20 mouse cellular contexts compared by ENCODE assay signal in genomic region chr17:57273846-57274245, GRCm38 (mm10). TPM values are rescaled to one million over a fixed set of nuclear protein-coding genes. Genes with fewer than 3 reads are reported as not detected.
DNase-seq lines count a peak whose midpoint lies in the region; ATAC-seq and TF ChIP-seq lines count a peak whose summit lies in the region.
"Had no signal": no experiment of that assay in that cellular context is flagged by ENCODE, and none has a peak within 500 bp of the region (broad histone marks: within the 10 kb centered on the region; RNA-seq: fewer than 3 reads in every experiment).

No protein-coding gene starts in this region.

- H3K27me3 ChIP-seq in embryonic facial prominence, embryonic 14.5 days (replicated peaks; ENCODE audit: control insufficient read depth, insufficient read depth, low read length) = peaks cover 10% of the 10 kb centered on the region
- H3K27me3 ChIP-seq in embryonic facial prominence, embryonic 10.5 days (replicated peaks; ENCODE audit: low read depth, poor library complexity, severe bottlenecking) = peaks cover 55% of the 10 kb centered on the region
- no peaks in the 10 kb centered on the region for H3K27me3 ChIP-seq in megakaryocyte, embryonic 14.5 days (replicated peaks)
- no peaks in the 10 kb centered on the region for H3K27me3 ChIP-seq in stomach, postnatal 0 days (ENCODE audit: control insufficient read depth, insufficient read depth, low read length)

- no peak overlapping the region for H3K27ac ChIP-seq in embryonic facial prominence, embryonic 14.5 days (replicated peaks; ENCODE audit: low read depth, low read length)
- H3K27ac ChIP-seq in embryonic facial prominence, embryonic 10.5 days (replicated peaks) = no peak overlapping the region
- H3K27ac ChIP-seq in ES-E14 (ENCODE audit: insufficient read depth, low read depth, low read length, poor library complexity, severe bottlenecking) = no peak overlapping the region
- H3K27ac ChIP-seq in stomach, postnatal 0 days (replicated peaks) = no peak overlapping the region
- H3K27ac ChIP-seq in layer of hippocampus, adult 2 months = no peak overlapping the region
- H3K27ac ChIP-seq: embryonic facial prominence, embryonic 13.5 days; hindbrain, postnatal 0 days; limb, embryonic 12.5 days; neural tube, embryonic 13.5 days had no signal

- no peak overlapping the region for H3K4me3 ChIP-seq in embryonic facial prominence, embryonic 14.5 days (ENCODE audit: low read depth, low read length)
- H3K4me3 ChIP-seq in embryonic facial prominence, embryonic 10.5 days = no peak overlapping the region
- H3K4me3 ChIP-seq in megakaryocyte, embryonic 14.5 days (replicated peaks) = peak overlapping the region; percentile 59
- no peak overlapping the region for H3K4me3 ChIP-seq in ES-E14 (ENCODE audit: insufficient read depth in 1 of 2, low read depth in 1 of 2, low read length in 2 of 2, poor library complexity in 1 of 2, severe bottlenecking in 1 of 2)
- H3K4me3 ChIP-seq in stomach, postnatal 0 days (ENCODE audit: low read depth, low read length) = no peak overlapping the region
- H3K4me3 ChIP-seq in layer of hippocampus, adult 2 months = no peak overlapping the region

- no peak overlapping the region for H3K4me2 ChIP-seq in embryonic facial prominence, embryonic 14.5 days (ENCODE audit: low read depth, low read length)
- H3K4me2 ChIP-seq in stomach, postnatal 0 days (replicated peaks; ENCODE audit: low read depth) = peak overlapping the region; percentile 6; the same call in 1 of the 2 replicates

- in situ Hi-C loops in ES-E14 (cut with MboI; ENCODE audit: low sequenced_read_pairs in 2 of 2, unreplicated experiment in 2 of 2) = no loop called here

- H3K4me1 ChIP-seq in embryonic facial prominence, embryonic 14.5 days (ENCODE audit: control insufficient read depth, insufficient read depth, low read length) = peaks cover 13% of the 10 kb centered on the region; the same call in 1 of the 2 replicates
- H3K4me1 ChIP-seq in embryonic facial prominence, embryonic 10.5 days = peaks cover 17% of the 10 kb centered on the region
- peaks cover 74% of the 10 kb centered on the region for H3K4me1 ChIP-seq in megakaryocyte, embryonic 14.5 days
- H3K4me1 ChIP-seq in ES-E14 (ENCODE audit: control insufficient read depth in 2 of 2, insufficient read depth in 2 of 2, low read length in 2 of 2, poor library complexity in 1 of 2) = peaks cover 5 to 18% of the 10 kb centered on the region in 2 experiments; a peak in 3 of 4 replicates
- H3K4me1 ChIP-seq in stomach, postnatal 0 days (replicated peaks; ENCODE audit: control insufficient read depth, insufficient read depth) = no peaks in the 10 kb centered on the region; the same call in 1 of the 2 replicates

- TF ChIP-seq EP300 in stomach, postnatal 0 days (optimal IDR thresholded peaks at IDR 0.05) = no peak

- ATAC-seq in embryonic facial prominence, embryonic 14.5 days (ENCODE audit: low read depth) = no peak
- no peak for ATAC-seq in megakaryocyte, adult 5-6 weeks (ENCODE audit: poor library complexity, severe bottlenecking)
- no peak for ATAC-seq in stomach, postnatal 0 days (ENCODE audit: low FRiP score, low TSS enrichment)
- ATAC-seq: forebrain, embryonic 14.5 days; hindbrain, postnatal 0 days; liver, postnatal 0 days had no signal

- 29% methylated on average over 7 of the region's 7 CpGs for WGBS in embryonic facial prominence, embryonic 14.5 days
- 43% methylated on average over 7 of the region's 7 CpGs for WGBS in embryonic facial prominence, embryonic 10.5 days
- WGBS in stomach, postnatal 0 days = 32% methylated on average over 7 of the region's 7 CpGs

- H3K9me3 ChIP-seq in embryonic facial prominence, embryonic 14.5 days (ENCODE audit: control insufficient read depth, low read length) = no peaks in the 10 kb centered on the region
- H3K9me3 ChIP-seq in embryonic facial prominence, embryonic 10.5 days = no peaks in the 10 kb centered on the region
- H3K9me3 ChIP-seq in megakaryocyte, embryonic 14.5 days = no peaks in the 10 kb centered on the region
- no peaks in the 10 kb centered on the region for H3K9me3 ChIP-seq in ES-E14 (ENCODE audit: control insufficient read depth, insufficient read depth, low read depth, low read length)
- no peaks in the 10 kb centered on the region for H3K9me3 ChIP-seq in stomach, postnatal 0 days (ENCODE audit: control insufficient read depth, low read length)
- H3K9me3 ChIP-seq: embryonic facial prominence, embryonic 13.5 days; limb, embryonic 12.5 days; neural tube, embryonic 13.5 days had no signal

- no peaks in the 10 kb centered on the region for H3K36me3 ChIP-seq in embryonic facial prominence, embryonic 14.5 days (ENCODE audit: control insufficient read depth, insufficient read depth, low read length)
- H3K36me3 ChIP-seq in embryonic facial prominence, embryonic 10.5 days (replicated peaks) = no peaks in the 10 kb centered on the region
- H3K36me3 ChIP-seq in megakaryocyte, embryonic 14.5 days (replicated peaks; ENCODE audit: low read length) = peaks cover 2% of the 10 kb centered on the region
- no peaks in the 10 kb centered on the region for H3K36me3 ChIP-seq in ES-E14 (ENCODE audit: control insufficient read depth, insufficient read depth, low read length, poor library complexity, severe bottlenecking)
- no peaks in the 10 kb centered on the region for H3K36me3 ChIP-seq in stomach, postnatal 0 days (ENCODE audit: control insufficient read depth, insufficient read depth, low read length)
- H3K36me3 ChIP-seq: embryonic facial prominence, embryonic 13.5 days; limb, embryonic 12.5 days; neural tube, embryonic 13.5 days had no signal

- no peak overlapping the region for H3K9ac ChIP-seq in embryonic facial prominence, embryonic 14.5 days (ENCODE audit: low read depth, low read length)
- H3K9ac ChIP-seq in ES-E14 (ENCODE audit: insufficient read depth, low read depth, low read length, poor library complexity, severe bottlenecking) = no peak overlapping the region
- H3K9ac ChIP-seq in stomach, postnatal 0 days (ENCODE audit: low read length) = no peak overlapping the region
- H3K9ac ChIP-seq: liver, postnatal 0 days; neural tube, embryonic 13.5 days had no signal

- TF ChIP-seq CTCF in stomach, postnatal 0 days (IDR thresholded peaks at IDR 0.05; ENCODE audit: low read depth) = no peak
- no peak for TF ChIP-seq CTCF in layer of hippocampus, adult 2 months (conservative IDR thresholded peaks at IDR 0.05)

- peak; percentile 8 for DNase-seq in embryonic facial prominence, embryonic 14.5 days (ENCODE audit: low spot score)
- DNase-seq in embryonic facial prominence, embryonic 10.5 days (ENCODE audit: low spot score) = no peak
- peak; percentile 42 for DNase-seq in ES-E14 (ENCODE audit: low read depth, low spot score)
- no peak for DNase-seq in stomach, postnatal 0 days (ENCODE audit: low spot score)
- DNase-seq in layer of hippocampus, adult 2 months (ENCODE audit: low spot score in 2 of 2) = no peak
- DNase-seq: adrenal gland, adult 2 months; cerebellum, adult 11 months; cerebellum, postnatal 25 days; kidney, adult 11 months; kidney, postnatal 10 days; liver, postnatal 0 days; lung, postnatal 14 days; right cerebral cortex, postnatal 4 days had no signal

TF ChIP-seq in ES-E14, 5 proteins besides CTCF, POLR2A, EP300 and RAD21 (continues in another document):
- TF ChIP-seq HCFC1 (IDR thresholded peaks at IDR 0.05; ENCODE audit: borderline replicate concordance, insufficient read depth, low read length) (no peak), CHD2 (IDR thresholded peaks at IDR 0.05; ENCODE audit: low read depth, low read length) (no peak)

RNA-seq across cellular contexts. Expression of gene Vav1, which starts 5.1 kb away (rescaled TPM):
- polyA plus RNA-seq in embryonic facial prominence, embryonic 14.5 days (2014; fragmentation: Nextera tagmentation; extraction: Ambion mirVana) = 4.0 and 4.8 TPM in 2 replicates
- polyA plus RNA-seq in embryonic facial prominence, embryonic 10.5 days (2016; fragmentation: Nextera tagmentation; extraction: Ambion mirVana) = 1.4 and 1.6 TPM in 2 replicates
- 34.6 and 164 TPM in 2 replicates for polyA plus RNA-seq in megakaryocyte, embryonic 14.5 days (2012; ENCODE audit: insufficient read depth, low replicate concordance)
- 84.7 and 92.2 TPM in 2 replicates for total RNA-seq in megakaryocyte, adult 5-6 weeks (2015)
- 307 and 321 TPM in 2 replicates for total RNA-seq in megakaryocyte, adult 5-6 weeks (2017)
- 1.1 and 1.3 TPM in 2 replicates for total RNA-seq in ES-E14 (2012; rRNA removed)
- polyA plus RNA-seq in stomach, postnatal 0 days (2015; fragmentation: Nextera tagmentation; extraction: Ambion mirVana) = 1.4 and 1.6 TPM in 2 replicates
- total RNA-seq in layer of hippocampus, adult 2 months (2021) = 1 to 10 TPM; 2.8 to 3.2 TPM

RNA-seq across cellular contexts. Expression of gene Trip10, which starts 24.6 kb away (rescaled TPM):
- 32.3 and 36.0 TPM in 2 replicates for polyA plus RNA-seq in embryonic facial prominence, embryonic 14.5 days (2014; fragmentation: Nextera tagmentation; extraction: Ambion mirVana)
- polyA plus RNA-seq in embryonic facial prominence, embryonic 10.5 days (2016; fragmentation: Nextera tagmentation; extraction: Ambion mirVana) = 37.4 and 42.2 TPM in 2 replicates
- 25.4 and 45.7 TPM in 2 replicates for polyA plus RNA-seq in megakaryocyte, embryonic 14.5 days (2012; ENCODE audit: insufficient read depth, low replicate concordance)
- 3.6 and 5.4 TPM in 2 replicates for total RNA-seq in megakaryocyte, adult 5-6 weeks (2015)
- 9.0 and 9.4 TPM in 2 replicates for total RNA-seq in megakaryocyte, adult 5-6 weeks (2017)
- 40.6 and 45.5 TPM in 2 replicates for total RNA-seq in ES-E14 (2012; rRNA removed)
- 27.5 and 29.9 TPM in 2 replicates for polyA plus RNA-seq in stomach, postnatal 0 days (2015; fragmentation: Nextera tagmentation; extraction: Ambion mirVana)
- total RNA-seq in layer of hippocampus, adult 2 months (2021) = 1 to 10 TPM; 8.2 to 9.8 TPM

RNA-seq across cellular contexts. Expression of gene Gpr108, which starts 25.6 kb away (rescaled TPM):
- polyA plus RNA-seq in embryonic facial prominence, embryonic 14.5 days (2014; fragmentation: Nextera tagmentation; extraction: Ambion mirVana) = 36.9 and 37.1 TPM in 2 replicates
- polyA plus RNA-seq in embryonic facial prominence, embryonic 10.5 days (2016; fragmentation: Nextera tagmentation; extraction: Ambion mirVana) = 24.9 and 25.7 TPM in 2 replicates
- 30.6 and 33.1 TPM in 2 replicates for polyA plus RNA-seq in megakaryocyte, embryonic 14.5 days (2012; ENCODE audit: insufficient read depth, low replicate concordance)
- total RNA-seq in megakaryocyte, adult 5-6 weeks (2015) = 36.6 and 39.1 TPM in 2 replicates
- 36.6 and 37.7 TPM in 2 replicates for total RNA-seq in megakaryocyte, adult 5-6 weeks (2017)
- 25.0 and 32.8 TPM in 2 replicates for total RNA-seq in ES-E14 (2012; rRNA removed)
- polyA plus RNA-seq in stomach, postnatal 0 days (2015; fragmentation: Nextera tagmentation; extraction: Ambion mirVana) = 48.0 and 52.4 TPM in 2 replicates
- 10 to 100 TPM; 24.0 to 24.8 TPM for total RNA-seq in layer of hippocampus, adult 2 months (2021)

RNA-seq across cellular contexts. Expression of gene C3, which starts 45.9 kb away (rescaled TPM):
- polyA plus RNA-seq in embryonic facial prominence, embryonic 14.5 days (2014; fragmentation: Nextera tagmentation; extraction: Ambion mirVana) = 2.0 and 4.6 TPM in 2 replicates
- polyA plus RNA-seq in embryonic facial prominence, embryonic 10.5 days (2016; fragmentation: Nextera tagmentation; extraction: Ambion mirVana) = 0.30 and 0.32 TPM in 2 replicates
- 0.52 and 16.6 TPM in 2 replicates for polyA plus RNA-seq in megakaryocyte, embryonic 14.5 days (2012; ENCODE audit: insufficient read depth, low replicate concordance)
- total RNA-seq in megakaryocyte, adult 5-6 weeks (2015) = 699 and 776 TPM in 2 replicates
- 1,145 and 1,156 TPM in 2 replicates for total RNA-seq in megakaryocyte, adult 5-6 weeks (2017)
- 0.22 and 0.37 TPM in 2 replicates for total RNA-seq in ES-E14 (2012; rRNA removed)
- 9.3 and 9.8 TPM in 2 replicates for polyA plus RNA-seq in stomach, postnatal 0 days (2015; fragmentation: Nextera tagmentation; extraction: Ambion mirVana)
- total RNA-seq in layer of hippocampus, adult 2 months (2021) = under 1 TPM; 0.97 to 0.98 TPM

Comparison
In these comparisons a context has a peak if more than half of its experiments do, and no peak if none do; other contexts are left out.
1. DNase-seq: peak in embryonic facial prominence, embryonic 14.5 days (single experiment) and ES-E14 (single experiment); none in embryonic facial prominence, embryonic 10.5 days (single experiment), stomach, postnatal 0 days (single experiment) and layer of hippocampus, adult 2 months (0 of 2).